In the genomic region with DNA sequence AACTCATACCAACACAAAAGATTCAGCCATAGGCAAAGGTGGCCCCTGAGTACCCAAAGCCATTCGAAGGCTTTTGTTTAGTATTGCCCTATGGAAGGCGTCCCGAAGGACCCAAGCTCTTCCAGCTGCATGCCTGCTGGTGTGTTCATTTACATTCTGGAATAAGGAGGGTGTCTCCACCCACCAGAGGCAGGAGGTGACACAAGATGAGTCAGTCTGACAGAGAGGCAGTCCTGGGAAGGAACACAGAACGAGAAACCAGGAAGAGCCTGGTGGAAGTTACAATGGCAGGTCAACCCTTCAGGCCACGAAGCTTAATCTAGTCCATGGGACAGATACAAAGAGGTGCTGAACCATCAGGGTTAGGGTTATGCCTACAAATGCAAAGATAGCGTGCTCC, we compare ENCODE assay signal across 32 mouse cellular contexts.
DNase-seq lines count a peak whose midpoint lies in the region; ATAC-seq and TF ChIP-seq lines count a peak whose summit lies in the region.
"Had no signal": no experiment of that assay in that cellular context is flagged by ENCODE, and none has a peak within 500 bp of the region (broad histone marks: within the 10 kb centered on the region; RNA-seq: fewer than 3 reads in every experiment).

No protein-coding gene starts in this region.

- H3K9me3 ChIP-seq in heart, embryonic 13.5 days = no peaks in the 10 kb centered on the region
- H3K9me3 ChIP-seq in lung, postnatal 0 days (ENCODE audit: low read length) = no peaks in the 10 kb centered on the region
- H3K9me3 ChIP-seq: embryonic facial prominence, embryonic 13.5 days; G1E; hindbrain, embryonic 10.5 days; kidney, embryonic 15.5 days; limb, embryonic 12.5 days; liver, embryonic 15.5 days; lung, embryonic 15.5 days; midbrain, embryonic 13.5 days; neural tube, embryonic 13.5 days had no signal

- TF ChIP-seq EP300 in lung, postnatal 0 days (IDR thresholded peaks at IDR 0.05) = peak; percentile 23; the same call in 1 of the 2 replicates

- peaks cover 49% of the 10 kb centered on the region for H3K36me3 ChIP-seq in heart, embryonic 13.5 days
- no peaks in the 10 kb centered on the region for H3K36me3 ChIP-seq in lung, postnatal 0 days (ENCODE audit: insufficient read depth, low read length)
- H3K36me3 ChIP-seq: G1E; liver, embryonic 15.5 days; midbrain, embryonic 13.5 days had no signal

- H3K27ac ChIP-seq in heart, embryonic 13.5 days (replicated peaks) = peak overlapping the region; percentile 45
- H3K27ac ChIP-seq in lung, postnatal 0 days (ENCODE audit: low read length) = no peak overlapping the region
- H3K27ac ChIP-seq in embryonic fibroblast, embryonic 13.5 days (ENCODE audit: insufficient read depth, low read length) = peak overlapping the region; percentile 60
- H3K27ac ChIP-seq: embryonic facial prominence, embryonic 13.5 days; hindbrain, embryonic 10.5 days; kidney, embryonic 15.5 days; layer of hippocampus, adult 2 months; left cerebral cortex, adult 2 months; limb, embryonic 12.5 days; liver, embryonic 15.5 days; macrophage; midbrain, embryonic 13.5 days; neural tube, embryonic 13.5 days; stomach, postnatal 0 days had no signal

- H3K27me3 ChIP-seq in heart, embryonic 13.5 days (replicated peaks) = no peaks in the 10 kb centered on the region
- no peaks in the 10 kb centered on the region for H3K27me3 ChIP-seq in lung, postnatal 0 days (replicated peaks; ENCODE audit: insufficient read depth, low read length)
- H3K27me3 ChIP-seq: embryonic facial prominence, embryonic 13.5 days; kidney, embryonic 15.5 days; limb, embryonic 12.5 days; liver, embryonic 15.5 days; lung, embryonic 15.5 days; midbrain, embryonic 13.5 days; neural tube, embryonic 13.5 days; Patski had no signal

- ATAC-seq in heart, embryonic 13.5 days (ENCODE audit: extremely low read depth, insufficient number of reproducible peaks, low FRiP score, low TSS enrichment) = no peak
- peak; percentile 36 for ATAC-seq in lung, postnatal 0 days
- ATAC-seq: forebrain, embryonic 16.5 days; hindbrain, embryonic 16.5 days; midbrain, embryonic 13.5 days; Patski had no signal

- no peak overlapping the region for H3K4me3 ChIP-seq in heart, embryonic 13.5 days
- no peak overlapping the region for H3K4me3 ChIP-seq in lung, postnatal 0 days (ENCODE audit: low read depth, low read length)
- no peak overlapping the region for H3K4me3 ChIP-seq in embryonic fibroblast, embryonic 13.5 days (ENCODE audit: insufficient read depth, low read length)
- H3K4me3 ChIP-seq: embryonic facial prominence, embryonic 13.5 days; erythroblast, embryonic 14.5 days; hindbrain, embryonic 10.5 days; kidney, embryonic 15.5 days; layer of hippocampus, adult 2 months; left cerebral cortex, adult 2 months; limb, embryonic 12.5 days; liver, embryonic 15.5 days; lung, embryonic 15.5 days; midbrain, embryonic 13.5 days; neural tube, embryonic 13.5 days had no signal

- TF ChIP-seq CTCF in lung, postnatal 0 days (IDR thresholded peaks at IDR 0.05) = no peak
- no peak for TF ChIP-seq CTCF in embryonic fibroblast, embryonic 13.5 days (IDR thresholded peaks at IDR 0.05; ENCODE audit: borderline replicate concordance, insufficient read depth, low read length)

- H3K4me2 ChIP-seq in heart, embryonic 13.5 days = no peak overlapping the region
- no peak overlapping the region for H3K4me2 ChIP-seq in lung, postnatal 0 days (replicated peaks; ENCODE audit: low read depth, low read length)
- H3K4me2 ChIP-seq: embryonic facial prominence, embryonic 13.5 days; heart, embryonic 11.5 days; kidney, embryonic 15.5 days; limb, embryonic 12.5 days; liver, embryonic 15.5 days; lung, embryonic 15.5 days; midbrain, embryonic 13.5 days; neural tube, embryonic 13.5 days had no signal

- no peak for TF ChIP-seq POLR2A in embryonic fibroblast, embryonic 13.5 days (IDR thresholded peaks at IDR 0.05; ENCODE audit: low read depth, low read length)

- WGBS in heart, embryonic 13.5 days = 57% methylated on average over 6 of the region's 6 CpGs
- WGBS in lung, postnatal 0 days = 55% methylated on average over 6 of the region's 6 CpGs

- no peak overlapping the region for H3K9ac ChIP-seq in heart, embryonic 13.5 days
- no peak overlapping the region for H3K9ac ChIP-seq in lung, postnatal 0 days (replicated peaks; ENCODE audit: low read depth)
- H3K9ac ChIP-seq: embryonic facial prominence, embryonic 13.5 days; kidney, embryonic 15.5 days; limb, embryonic 12.5 days; liver, embryonic 15.5 days; lung, embryonic 15.5 days; midbrain, embryonic 13.5 days; neural tube, embryonic 13.5 days had no signal

- no peak for DNase-seq in heart, adult 8-10 months (ENCODE audit: low spot score)
- peak; percentile 63 for DNase-seq in lung, postnatal 0 days (ENCODE audit: low spot score)
- no peak for DNase-seq in lung, postnatal 36 days
- peak; percentile 61 for DNase-seq in NIH3T3 (ENCODE audit: low read depth)
- no peak for DNase-seq in yolk sac, embryonic 10.5 days (ENCODE audit: low spot score)
- DNase-seq: cerebellum, adult 11-12 months; cerebellum, adult 9-11 months; embryo, embryonic 11 days; gastrocnemius, postnatal 25 days; kidney, adult 18-20 months; right cerebral cortex, postnatal 4 days; thymus, postnatal 14 days had no signal

- peaks cover 33% of the 10 kb centered on the region for H3K4me1 ChIP-seq in heart, embryonic 13.5 days
- H3K4me1 ChIP-seq in lung, postnatal 0 days (ENCODE audit: insufficient read depth, low read depth, low read length) = peaks cover 10% of the 10 kb centered on the region
- peaks cover 10% of the 10 kb centered on the region; the same call in 1 of the 2 replicates for H3K4me1 ChIP-seq in embryonic fibroblast, embryonic 13.5 days (ENCODE audit: control insufficient read depth, insufficient read depth, low read length)
- H3K4me1 ChIP-seq: midbrain, embryonic 13.5 days; neural tube, embryonic 13.5 days had no signal

Comparison
In these comparisons a context has a peak if more than half of its experiments do, and no peak if none do; other contexts are left out.
1. DNase-seq: peak in lung, postnatal 0 days (single experiment) and NIH3T3 (single experiment); none in heart, adult 8-10 months (single experiment), lung, postnatal 36 days (single experiment) and yolk sac, embryonic 10.5 days (single experiment).